Mouse (Mus musculus): Measurements from ENCODE around the gene Slc45a3. TPM values are rescaled to one million over a fixed set of nuclear protein-coding genes. Genes with fewer than 3 reads are reported as not detected.

Slc45a3 gene
- total RNA-seq, 2 experiments from 2014 or later = 0.48 to 0.68 TPM

DNA sequence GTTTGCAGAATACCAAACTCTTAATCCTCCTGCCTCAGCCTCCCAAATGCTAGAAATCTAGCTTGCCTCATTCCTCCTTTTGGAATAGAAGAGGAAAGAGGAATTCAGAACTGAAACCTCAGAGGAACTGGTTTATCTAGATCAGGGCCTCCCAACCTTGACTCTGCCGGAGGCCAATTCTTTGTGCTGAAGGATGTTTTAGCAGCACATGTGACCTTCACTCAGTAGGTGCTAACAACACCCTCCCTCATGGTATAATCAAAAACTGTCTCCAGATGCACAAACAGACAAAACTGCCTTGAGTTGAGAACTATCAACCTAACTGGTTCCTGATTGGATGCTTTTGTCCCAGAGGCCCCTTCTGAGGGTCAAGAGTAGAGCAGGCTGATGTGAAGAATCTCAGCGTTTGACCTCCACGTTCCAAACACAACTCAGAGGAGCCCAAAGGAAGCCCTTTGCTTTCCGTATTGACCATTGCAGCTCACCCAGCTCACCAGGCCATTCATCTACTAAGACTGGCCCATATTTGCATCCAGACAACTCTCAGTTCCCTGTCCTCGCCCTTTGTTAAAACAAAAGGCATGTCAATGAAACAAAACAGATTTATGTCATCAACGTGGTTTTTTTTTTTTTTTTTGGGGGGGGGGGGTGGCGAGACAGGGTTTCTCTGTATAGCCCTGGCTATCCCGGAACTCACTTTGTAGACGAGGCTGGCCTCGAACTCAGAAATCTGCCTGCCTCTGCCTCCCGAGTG is 16.1 kb upstream of the Slc45a3 start:
- Histone ChIP-seq H3K27ac (no peak overlapping the region), H3K4me3 (no peak overlapping the region)
- no peak for DNase-seq (ENCODE audit: extremely low spot score in 1 of 2, low spot score in 2 of 2)
- intact Hi-C loops (cut with DNase I) = no loop called here
- TF ChIP-seq CTCF (IDR thresholded peaks at IDR 0.05) = no peak

DNA sequence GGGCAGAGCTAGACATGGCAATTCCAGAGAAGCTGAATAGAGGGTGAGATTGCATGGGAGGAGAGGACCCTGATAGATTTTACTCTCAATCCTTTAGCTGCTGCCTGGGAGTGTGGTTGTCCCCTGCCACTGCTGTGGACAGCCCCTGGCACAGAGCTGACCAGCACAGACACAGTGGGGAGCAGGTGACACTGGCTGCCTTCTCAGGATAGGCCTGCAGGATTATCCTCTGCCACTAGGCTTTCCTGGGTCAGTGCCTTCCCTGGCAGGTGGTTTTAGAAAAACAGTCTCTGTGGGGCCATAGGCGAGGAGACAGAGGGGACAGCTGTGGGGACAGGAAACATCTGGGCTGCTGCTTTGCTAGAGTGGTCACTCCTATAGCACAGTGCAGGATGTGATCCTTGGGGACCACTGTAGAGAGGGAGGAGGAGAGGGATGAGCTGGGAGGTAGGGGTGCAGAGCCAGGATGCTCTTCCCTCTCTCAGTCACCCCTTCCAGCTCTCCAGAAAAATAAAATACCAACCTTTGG is 14.7 kb upstream of the Slc45a3 start:
- H3K4me3 ChIP-seq = no peak overlapping the region
- intact Hi-C loops (cut with DNase I) = no loop called here
- no peak for DNase-seq (ENCODE audit: extremely low spot score in 1 of 2, low spot score in 2 of 2)
- H3K27ac ChIP-seq = no peak overlapping the region
- no peak; the same call in 1 of the 2 replicates for TF ChIP-seq CTCF (IDR thresholded peaks at IDR 0.05)

DNA sequence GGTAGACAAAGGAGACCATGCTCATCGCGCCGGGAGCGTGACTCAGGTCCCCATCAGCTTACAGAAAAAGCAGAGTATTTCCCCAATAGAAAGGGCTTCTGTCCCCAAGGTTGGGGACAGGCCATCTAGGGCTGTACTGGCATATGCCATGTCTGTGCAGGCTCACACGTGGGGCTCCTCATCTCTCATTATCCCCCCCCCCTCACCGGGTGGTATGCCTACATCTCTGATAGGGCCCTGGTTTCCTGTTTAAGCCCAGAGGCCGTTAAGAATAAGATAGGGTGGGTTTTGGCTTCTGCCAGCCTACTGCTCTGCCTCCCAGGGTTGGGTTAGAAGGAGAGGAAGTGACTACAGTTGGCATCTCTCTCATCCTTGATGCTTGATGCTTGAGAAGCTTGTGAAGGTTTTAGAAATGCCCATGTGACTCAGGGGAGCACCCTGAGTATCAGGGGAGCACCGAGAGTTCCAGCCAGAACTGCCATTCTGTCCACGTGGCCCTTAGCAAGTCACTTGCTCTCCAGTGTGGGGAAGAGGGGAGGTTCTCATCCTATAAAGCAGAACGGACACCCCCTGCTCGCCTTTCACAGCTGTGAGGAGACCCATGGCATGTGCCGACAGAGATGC is 8.4 kb upstream of the Slc45a3 start:
- no peak for TF ChIP-seq CTCF (IDR thresholded peaks at IDR 0.05)
- no peak for DNase-seq (ENCODE audit: extremely low spot score in 1 of 2, low spot score in 2 of 2)
- intact Hi-C loops (cut with DNase I) = no loop called here
- Histone ChIP-seq H3K4me3 (no peak overlapping the region), H3K27ac (no peak overlapping the region)

DNA sequence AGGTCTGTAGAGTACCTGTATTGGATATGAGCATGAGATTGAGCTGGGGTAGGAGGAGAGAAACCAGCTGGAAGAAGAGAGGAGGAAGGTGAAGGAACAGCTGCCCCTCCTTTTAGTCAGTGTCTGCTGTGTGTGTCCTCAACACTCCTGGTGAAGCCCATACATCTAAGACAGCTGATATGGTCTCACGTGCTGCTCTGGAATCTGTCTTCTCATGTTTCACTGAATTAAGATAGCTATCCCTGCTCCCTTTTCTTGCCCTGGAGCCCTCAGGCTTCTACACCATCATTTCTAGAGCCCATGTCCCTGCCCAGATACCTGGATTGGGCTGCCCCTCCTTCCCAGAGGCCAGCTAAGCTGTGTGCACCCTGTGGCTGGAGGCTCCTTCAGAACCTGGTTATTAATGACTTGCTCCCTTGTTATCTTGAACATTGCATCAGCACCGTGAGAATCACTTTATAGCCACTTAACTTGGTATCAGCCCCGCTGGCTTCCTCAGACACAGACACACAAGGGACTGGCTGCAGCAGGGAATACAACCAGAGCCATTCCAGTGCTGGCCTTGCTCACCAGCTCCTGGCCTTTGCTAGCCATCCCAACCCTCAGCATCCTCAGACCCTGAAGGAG is 7.5 kb upstream of the Slc45a3 start:
- Histone ChIP-seq H3K27ac (no peak overlapping the region), H3K4me3 (no peak overlapping the region)
- no peak for DNase-seq (ENCODE audit: extremely low spot score in 1 of 2, low spot score in 2 of 2)
- intact Hi-C loops (cut with DNase I) = no loop called here
- no peak for TF ChIP-seq CTCF (IDR thresholded peaks at IDR 0.05)

DNA sequence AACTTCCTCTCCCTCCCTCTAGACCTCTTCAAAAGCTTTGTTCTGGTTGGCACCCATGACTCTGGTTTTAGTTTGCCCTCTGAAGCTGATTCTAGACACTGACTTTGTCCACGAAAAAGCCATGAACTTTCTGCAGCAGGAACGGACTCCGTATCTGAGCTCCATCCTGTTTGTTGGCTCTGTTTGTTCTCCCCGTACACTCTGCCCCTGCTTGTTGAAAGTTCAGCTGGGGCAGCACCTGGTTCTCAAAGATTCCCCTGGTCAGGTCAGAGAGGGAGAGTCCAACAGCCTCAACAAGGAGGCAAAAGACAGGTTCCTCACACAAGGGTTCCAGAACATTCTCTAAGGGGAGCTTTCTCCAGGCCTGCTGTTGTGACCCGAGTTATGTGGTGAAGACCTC is 5.4 kb upstream of the Slc45a3 start:
- no peak for TF ChIP-seq CTCF (IDR thresholded peaks at IDR 0.05)
- Histone ChIP-seq H3K4me3 (no peak overlapping the region), H3K27ac (no peak overlapping the region)
- intact Hi-C loops (cut with DNase I) = no loop called here
- no peak for DNase-seq (ENCODE audit: extremely low spot score in 1 of 2, low spot score in 2 of 2)

DNA sequence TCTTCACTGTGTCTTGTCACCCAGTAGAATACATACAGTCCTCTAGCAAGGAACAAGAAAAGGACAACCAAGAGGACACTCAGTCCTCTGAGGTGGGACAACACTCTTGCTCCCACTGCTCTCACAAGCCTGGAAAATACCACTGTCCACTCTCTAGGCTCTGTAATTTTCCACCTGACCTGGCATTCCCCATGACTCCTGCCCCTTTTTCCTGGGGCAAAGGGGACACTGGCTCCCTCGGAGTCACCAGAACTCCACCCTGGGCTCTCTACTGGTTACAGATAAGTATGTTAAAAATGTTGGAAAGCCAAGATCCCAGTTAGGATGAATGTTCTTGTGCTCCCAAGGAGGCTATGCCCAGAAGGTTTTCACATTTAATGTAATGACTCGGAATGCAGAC is 1.8 kb upstream of the Slc45a3 start:
- no peak overlapping the region for H3K4me3 ChIP-seq
- intact Hi-C loops (cut with DNase I) = loop anchor here (10.0 kb wide), 1 partner anchor 246 kb away; no protein-coding TSS in a partner anchor
- no peak for DNase-seq (ENCODE audit: extremely low spot score in 1 of 2, low spot score in 2 of 2)
- H3K27ac ChIP-seq = no peak overlapping the region
- no peak for TF ChIP-seq CTCF (IDR thresholded peaks at IDR 0.05)

DNA sequence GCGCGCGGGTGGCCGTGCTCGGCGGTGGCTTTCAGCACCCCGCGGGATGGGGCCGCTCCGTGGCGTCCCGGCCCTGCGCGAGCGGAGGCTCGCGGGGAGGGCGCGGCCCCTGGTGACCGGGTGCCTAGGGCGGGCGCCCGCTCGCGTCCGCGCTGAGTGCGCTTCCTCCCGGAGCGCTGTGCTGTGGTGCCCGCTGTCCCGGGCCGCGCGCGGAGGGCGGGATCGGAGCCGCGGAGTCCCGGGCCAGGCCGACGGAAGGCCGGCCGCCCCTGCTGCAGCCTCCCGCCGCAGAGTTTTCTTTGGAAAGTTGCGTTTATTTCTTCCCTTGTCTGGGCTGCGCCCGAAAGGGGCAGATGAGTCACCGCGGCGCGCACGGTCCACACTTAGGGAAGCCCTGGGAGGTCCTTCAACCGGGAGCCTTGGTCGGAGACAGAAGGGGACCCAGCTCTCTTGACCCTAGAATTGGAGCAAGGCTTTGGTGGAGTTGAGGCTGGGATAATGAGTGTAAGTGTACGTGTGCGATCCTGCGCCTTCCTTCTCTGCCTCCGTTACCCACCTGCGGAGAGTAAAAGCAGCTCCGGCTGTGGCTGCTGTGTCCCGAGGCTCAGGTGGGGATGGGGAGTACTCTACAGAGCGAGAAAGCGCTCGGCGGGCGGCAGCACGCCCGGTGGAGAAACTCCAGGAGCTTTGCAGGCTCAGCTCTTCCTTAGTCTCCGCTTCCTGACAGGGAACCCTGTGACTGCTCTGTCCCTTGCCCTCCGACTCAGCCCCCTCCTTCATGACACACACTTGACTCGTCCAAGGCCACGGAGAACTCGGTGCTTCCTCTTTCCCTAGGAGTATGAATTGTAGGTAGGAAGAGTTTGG is 551 bp downstream of the Slc45a3 start:
- peak overlapping the region; percentile 58 for H3K4me3 ChIP-seq
- no peak for TF ChIP-seq CTCF (IDR thresholded peaks at IDR 0.05)
- intact Hi-C loops (cut with DNase I) = loop anchor here (10.0 kb wide), 1 partner anchor 249 kb away; no protein-coding TSS in a partner anchor
- H3K27ac ChIP-seq = no peak overlapping the region
- DNase-seq (ENCODE audit: extremely low spot score in 1 of 2, low spot score in 2 of 2) = no peak

DNA sequence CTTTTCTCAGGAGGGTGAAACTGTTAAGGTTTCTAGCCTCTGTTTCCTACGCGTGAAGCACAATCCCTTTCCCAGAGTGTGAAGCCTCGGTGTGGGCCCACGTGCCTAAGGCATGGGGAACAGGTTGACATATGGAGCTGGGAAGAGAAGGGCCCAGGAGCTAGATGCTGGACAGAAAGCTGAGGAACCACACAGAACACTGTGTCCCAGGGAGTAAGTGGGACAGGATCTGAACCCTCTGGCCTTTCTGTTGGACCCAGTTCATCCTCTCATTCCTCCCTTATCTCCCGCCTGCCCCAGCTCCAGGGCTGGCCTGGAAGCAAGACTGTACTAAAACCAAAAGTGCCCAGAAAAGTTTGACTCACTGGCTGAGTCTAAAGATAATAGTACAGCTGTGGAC is 1.3 kb downstream of the Slc45a3 start:
- intact Hi-C loops (cut with DNase I) = loop anchor here (10.0 kb wide), 1 partner anchor 249 kb away; no protein-coding TSS in a partner anchor
- DNase-seq (ENCODE audit: extremely low spot score in 1 of 2, low spot score in 2 of 2) = no peak
- no peak overlapping the region for H3K4me3 ChIP-seq

DNA sequence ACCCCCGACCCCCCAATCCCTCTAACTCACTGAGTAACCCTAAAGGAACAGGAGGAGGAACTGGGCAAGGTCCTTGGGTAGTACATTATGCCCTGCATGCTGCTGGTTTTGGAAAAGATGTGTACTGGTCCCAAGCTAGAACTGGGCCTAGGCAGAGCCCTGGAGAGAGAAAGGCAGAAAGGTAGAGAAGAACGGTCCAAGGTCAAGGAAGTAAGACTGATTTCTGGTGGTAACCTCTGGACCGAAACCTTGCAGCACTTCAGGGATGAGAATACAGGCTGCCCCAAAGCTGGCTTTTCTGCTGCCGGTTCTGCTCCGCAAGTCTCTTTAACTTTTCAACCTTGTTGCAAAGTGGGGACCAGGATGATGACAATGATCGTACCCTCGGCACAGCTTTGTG is 1.8 kb downstream of the Slc45a3 start:
- H3K4me3 ChIP-seq = no peak overlapping the region

More for the DNA sequence above, 1.3 kb downstream of the Slc45a3 start:
- H3K27ac ChIP-seq = no peak overlapping the region
- TF ChIP-seq CTCF (IDR thresholded peaks at IDR 0.05) = no peak

DNA sequence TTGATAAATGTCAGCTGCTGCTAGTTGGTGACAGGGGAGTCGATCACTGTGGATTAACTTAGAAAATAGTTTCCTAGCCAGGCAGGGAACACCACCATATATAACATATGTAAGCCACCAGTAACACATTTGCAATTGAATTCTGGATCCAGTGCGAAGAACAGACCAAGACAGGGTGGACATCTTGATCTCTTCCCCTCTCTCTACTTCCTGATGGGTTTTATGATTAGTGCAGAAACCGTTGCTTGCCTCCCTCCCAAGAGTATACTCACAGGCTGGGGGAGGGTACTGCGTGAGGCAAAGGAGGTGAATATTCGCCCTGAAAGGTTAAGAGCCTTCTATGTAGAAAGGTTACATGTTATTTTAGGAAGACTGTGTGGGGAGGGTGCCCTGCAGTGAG is 3.1 kb downstream of the Slc45a3 start:
- no peak for TF ChIP-seq CTCF (IDR thresholded peaks at IDR 0.05)
- no peak for DNase-seq (ENCODE audit: extremely low spot score in 1 of 2, low spot score in 2 of 2)
- intact Hi-C loops (cut with DNase I) = loop anchor here (10.0 kb wide), 1 partner anchor 251 kb away; no protein-coding TSS in a partner anchor
- H3K4me3 ChIP-seq = no peak overlapping the region
- no peak overlapping the region for H3K27ac ChIP-seq

More for the DNA sequence above, 1.8 kb downstream of the Slc45a3 start:
- no peak for TF ChIP-seq CTCF (IDR thresholded peaks at IDR 0.05)
- no peak for DNase-seq (ENCODE audit: extremely low spot score in 1 of 2, low spot score in 2 of 2)
- intact Hi-C loops (cut with DNase I) = loop anchor here (10.0 kb wide), 1 partner anchor 250 kb away; no protein-coding TSS in a partner anchor
- no peak overlapping the region for H3K27ac ChIP-seq

DNA sequence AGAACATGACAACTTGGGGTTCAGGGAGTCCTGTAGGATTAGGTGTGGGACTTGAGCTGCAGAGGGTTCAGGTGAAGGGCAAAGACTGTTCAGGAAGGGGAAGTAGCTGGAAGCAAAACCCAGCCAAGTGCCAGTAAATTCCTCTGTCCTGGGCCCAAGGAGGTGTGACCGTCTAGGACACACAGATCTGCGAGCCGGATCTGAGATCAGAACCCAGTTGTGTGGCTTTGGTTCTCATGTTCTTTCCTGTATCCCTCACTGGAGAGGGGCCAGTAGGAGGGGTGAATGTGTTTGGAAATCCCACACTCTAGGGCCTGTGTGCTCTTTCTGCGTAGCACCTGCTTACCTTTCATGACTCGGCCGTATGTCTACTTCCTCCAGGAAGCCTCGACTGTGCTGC is 4.6 kb downstream of the Slc45a3 start:
- no peak overlapping the region for H3K27ac ChIP-seq
- TF ChIP-seq CTCF (IDR thresholded peaks at IDR 0.05) = no peak
- no peak for DNase-seq (ENCODE audit: extremely low spot score in 1 of 2, low spot score in 2 of 2)
- H3K4me3 ChIP-seq = no peak overlapping the region
- intact Hi-C loops (cut with DNase I) = loop anchor here (10.0 kb wide), 1 partner anchor 253 kb away; no protein-coding TSS in a partner anchor

Measured in left cerebral cortex, adult 2 months (tissue).